Mouse (Mus musculus) liver, adult 10 weeks (tissue): ENCODE data around the gene Prkcq. TPM values are rescaled to one million over a fixed set of nuclear protein-coding genes. Genes with fewer than 3 reads are reported as not detected.

ENCODE experiments used
- polyA plus RNA-seq: library from polyadenylated mRNA; stranded (reverse); fragments of 350-450 nt; fragmentation: Illumina TruSeq; extraction: RNeasy Lipid Tissue Mini Kit (QIAGEN cat#74804); gene quantifications from one replicate; pipeline ENCODE4 v1.2.3, GENCODE M21; 2014; ENCODE audit warnings: low read depth, low replicate concordance

Gene Prkcq
- polyA plus RNA-seq, result 1.1 TPM

GRCm38 (mm10) chr2:11171754-11172501 lies at the start of gene Prkcq:
Gene Prkcq, plus strand, starts transcription at chr2:11172108.

